Mouse (Mus musculus): ENCODE results near the gene Casz1. TPM values are rescaled to one million over a fixed set of nuclear protein-coding genes. Genes with fewer than 3 reads are reported as not detected.

The Casz1 gene
- polyA plus RNA-seq, 1 experiment from 2014 or later = 1.1 TPM

GRCm38 (mm10) chr4:148972707-148973106 is 168.5 kb downstream of the Casz1 start:
- Histone ChIP-seq H3K4me2 (replicated peaks) (no peak overlapping the region), H3K27me3 (no peaks in the 10 kb centered on the region)

GRCm38 (mm10) chr4:148973387-148973786 is 169.2 kb downstream of the Casz1 start:
- H3K4me1 ChIP-seq = peaks cover 17% of the 10 kb centered on the region
- no peak overlapping the region for H3K27ac ChIP-seq (replicated peaks)
- H3K4me2 ChIP-seq (replicated peaks) = no peak overlapping the region
- no peaks in the 10 kb centered on the region for H3K9me3 ChIP-seq
- ATAC-seq (replicated peaks) = no peak
- H3K27me3 ChIP-seq = no peaks in the 10 kb centered on the region
- H3K36me3 ChIP-seq = no peaks in the 10 kb centered on the region
- no peak overlapping the region for H3K9ac ChIP-seq (replicated peaks)
- WGBS = 48% methylated on average over 14 of the region's 14 CpGs
- H3K4me3 ChIP-seq = no peak overlapping the region

More at GRCm38 (mm10) chr4:148972707-148973106, 168.5 kb downstream of the Casz1 start:
- Histone ChIP-seq H3K9me3 (no peaks in the 10 kb centered on the region), H3K4me1 (peaks cover 14% of the 10 kb centered on the region), H3K36me3 (no peaks in the 10 kb centered on the region), H3K9ac (replicated peaks) (no peak overlapping the region), H3K4me3 (no peak overlapping the region), H3K27ac (replicated peaks) (no peak overlapping the region)
- WGBS = 85% methylated on average over 14 of the region's 14 CpGs
- ATAC-seq (replicated peaks) = no peak

- Histone ChIP-seq H3K27me3 (no peaks in the 10 kb centered on the region), H3K9me3 (no peaks in the 10 kb centered on the region), H3K36me3 (no peaks in the 10 kb centered on the region), H3K27ac (replicated peaks) (0 out of 2 replicates have a peak overlapping the region, but pooled peaks have one; percentile 5), H3K4me2 (replicated peaks) (no peak overlapping the region), H3K9ac (replicated peaks) (no peak overlapping the region), H3K4me3 (no peak overlapping the region), H3K4me1 (peaks cover 22% of the 10 kb centered on the region)
- ATAC-seq (replicated peaks) = peak; percentile 34
- WGBS = 27% methylated on average over 7 of the region's 7 CpGs
Measured at GRCm38 (mm10) chr4:148974833-148975232, 170.6 kb downstream of the Casz1 start.

GRCm38 (mm10) chr4:148978221-148978855 is 174.1 kb downstream of the Casz1 start:
- Histone ChIP-seq H3K9me3 (no peaks in the 10 kb centered on the region), H3K4me3 (no peak overlapping the region), H3K9ac (replicated peaks) (no peak overlapping the region), H3K36me3 (no peaks in the 10 kb centered on the region), H3K4me2 (replicated peaks) (no peak overlapping the region), H3K27me3 (no peaks in the 10 kb centered on the region), H3K27ac (replicated peaks) (no peak overlapping the region), H3K4me1 (peaks cover 22% of the 10 kb centered on the region)
- 69% methylated on average over 9 of the region's 9 CpGs for WGBS
- ATAC-seq (replicated peaks) = no peak

GRCm38 (mm10) chr4:148978926-148979325 is 174.7 kb downstream of the Casz1 start:
- no peak for ATAC-seq (replicated peaks)
- no peak overlapping the region for H3K4me2 ChIP-seq (replicated peaks)
- H3K9ac ChIP-seq (replicated peaks) = no peak overlapping the region
- H3K27ac ChIP-seq (replicated peaks) = no peak overlapping the region
- H3K9me3 ChIP-seq = no peaks in the 10 kb centered on the region
- no peak overlapping the region for H3K4me3 ChIP-seq
- peaks cover 24% of the 10 kb centered on the region for H3K4me1 ChIP-seq
- 83% methylated on average over 11 of the region's 11 CpGs for WGBS
- H3K36me3 ChIP-seq = no peaks in the 10 kb centered on the region
- H3K27me3 ChIP-seq = no peaks in the 10 kb centered on the region

GRCm38 (mm10) chr4:148979837-148980236 is 175.6 kb downstream of the Casz1 start:
- H3K9me3 ChIP-seq = no peaks in the 10 kb centered on the region
- 72% methylated on average over 11 of the region's 11 CpGs for WGBS

GRCm38 (mm10) chr4:148982274-148982673 is 178.0 kb downstream of the Casz1 start:
- Histone ChIP-seq H3K27me3 (no peaks in the 10 kb centered on the region), H3K27ac (replicated peaks) (no peak overlapping the region), H3K9me3 (no peaks in the 10 kb centered on the region), H3K4me2 (replicated peaks) (no peak overlapping the region), H3K36me3 (no peaks in the 10 kb centered on the region), H3K4me1 (peaks cover 34% of the 10 kb centered on the region), H3K4me3 (no peak overlapping the region), H3K9ac (replicated peaks) (no peak overlapping the region)
- 72% methylated on average over 6 of the region's 6 CpGs for WGBS
- no peak for ATAC-seq (replicated peaks)

More at GRCm38 (mm10) chr4:148979837-148980236, 175.6 kb downstream of the Casz1 start:
- Histone ChIP-seq H3K36me3 (no peaks in the 10 kb centered on the region), H3K27me3 (no peaks in the 10 kb centered on the region), H3K9ac (replicated peaks) (no peak overlapping the region), H3K4me2 (replicated peaks) (no peak overlapping the region), H3K4me3 (no peak overlapping the region), H3K27ac (replicated peaks) (no peak overlapping the region), H3K4me1 (peaks cover 25% of the 10 kb centered on the region)
- ATAC-seq (replicated peaks) = no peak

- Histone ChIP-seq H3K4me3 (no peak overlapping the region), H3K27ac (replicated peaks) (0 out of 2 replicates have a peak overlapping the region, but pooled peaks have one; percentile 9), H3K27me3 (no peaks in the 10 kb centered on the region), H3K4me2 (replicated peaks) (no peak overlapping the region), H3K9ac (replicated peaks) (no peak overlapping the region), H3K36me3 (no peaks in the 10 kb centered on the region), H3K9me3 (no peaks in the 10 kb centered on the region), H3K4me1 (peaks cover 26% of the 10 kb centered on the region)
- ATAC-seq (replicated peaks) = peak; percentile 65
- WGBS = 50% methylated on average over 19 of the region's 19 CpGs
Measured at GRCm38 (mm10) chr4:148984701-148985540, 180.7 kb downstream of the Casz1 start.

GRCm38 (mm10) chr4:148985541-148986476 is 181.6 kb downstream of the Casz1 start:
- Histone ChIP-seq H3K27me3 (no peaks in the 10 kb centered on the region), H3K4me1 (peaks cover 26% of the 10 kb centered on the region), H3K36me3 (no peaks in the 10 kb centered on the region), H3K4me3 (no peak overlapping the region), H3K9me3 (no peaks in the 10 kb centered on the region), H3K9ac (replicated peaks) (no peak overlapping the region), H3K4me2 (replicated peaks) (no peak overlapping the region), H3K27ac (replicated peaks) (no peak overlapping the region)
- no peak for ATAC-seq (replicated peaks)
- 59% methylated on average over 24 of the region's 24 CpGs for WGBS

- peaks cover 13% of the 10 kb centered on the region for H3K4me1 ChIP-seq
- 26% methylated on average over 2 of the region's 2 CpGs for WGBS
- no peak overlapping the region for H3K4me2 ChIP-seq (replicated peaks)
- no peak for ATAC-seq (replicated peaks)
- no peaks in the 10 kb centered on the region for H3K9me3 ChIP-seq
- H3K36me3 ChIP-seq = no peaks in the 10 kb centered on the region
- H3K4me3 ChIP-seq = no peak overlapping the region
- no peak overlapping the region for H3K27ac ChIP-seq (replicated peaks)
- no peaks in the 10 kb centered on the region for H3K27me3 ChIP-seq
- no peak overlapping the region for H3K9ac ChIP-seq (replicated peaks)
Measured at GRCm38 (mm10) chr4:148990038-148990437, 185.8 kb downstream of the Casz1 start.

- WGBS = 75% methylated on average over 5 of the region's 5 CpGs
- Histone ChIP-seq H3K27me3 (no peaks in the 10 kb centered on the region), H3K4me1 (no peaks in the 10 kb centered on the region), H3K4me3 (no peak overlapping the region), H3K9me3 (no peaks in the 10 kb centered on the region), H3K4me2 (replicated peaks) (no peak overlapping the region), H3K9ac (replicated peaks) (no peak overlapping the region), H3K36me3 (no peaks in the 10 kb centered on the region), H3K27ac (replicated peaks) (no peak overlapping the region)
- no peak for ATAC-seq (replicated peaks)
Measured at GRCm38 (mm10) chr4:148993948-148994347, 189.7 kb downstream of the Casz1 start.
